Mouse (Mus musculus): ENCODE measurements around the gene Ambra1.

GRCm38 (mm10) chr2:91929455-91929854 lies 199.5 kb downstream of the Ambra1 start:
- TF ChIP-seq POLR2A (IDR thresholded peaks at IDR 0.05; ENCODE audit: insufficient read depth, low read depth, low read length), result no peak
- no peak for TF ChIP-seq EP300 (IDR thresholded peaks at IDR 0.05; ENCODE audit: insufficient read depth, low read depth, low read length)

Data from heart, adult 2 months (tissue).